In genomic region chr11:106194155-106194541, GRCm38 (mm10) we compare ENCODE assay signal across 8 mouse cellular contexts. TPM values are rescaled to one million over a fixed set of nuclear protein-coding genes. Genes with fewer than 3 reads are reported as not detected.
DNase-seq lines count a peak whose midpoint lies in the region; ATAC-seq and TF ChIP-seq lines count a peak whose summit lies in the region.

No protein-coding gene starts in this region.

- DNase-seq in kidney, postnatal 0 days (ENCODE audit: low spot score), result no peak
- DNase-seq in kidney, adult 8-10 months, result no peak
- no peak for DNase-seq in embryonic facial prominence, embryonic 11.5 days (ENCODE audit: low spot score)
- DNase-seq in intestine, embryonic 14.5 days (ENCODE audit: low spot score), result no peak
- DNase-seq in layer of hippocampus, postnatal 14 days (ENCODE audit: low spot score in 2 of 2), result no peak
- no peak for DNase-seq in adrenal gland, postnatal 25 days

- TF ChIP-seq CTCF in kidney, postnatal 0 days (IDR thresholded peaks at IDR 0.05; ENCODE audit: low read depth), result no peak

- WGBS in kidney, postnatal 0 days, result 24% methylated on average over 3 of the region's 3 CpGs
- 38% methylated on average over 3 of the region's 3 CpGs for WGBS in embryonic facial prominence, embryonic 11.5 days
- 40% methylated on average over 3 of the region's 3 CpGs for WGBS in intestine, embryonic 14.5 days

- H3ac ChIP-seq in myocyte (ENCODE audit: control insufficient read depth, insufficient read length), result peak overlapping the region; percentile 26

- H3K27me3 ChIP-seq in kidney, postnatal 0 days (ENCODE audit: insufficient read depth, low read length), result no peaks in the 10 kb centered on the region
- no peaks in the 10 kb centered on the region for H3K27me3 ChIP-seq in embryonic facial prominence, embryonic 11.5 days (ENCODE audit: control insufficient read depth, insufficient read depth, low read length)
- H3K27me3 ChIP-seq in intestine, embryonic 14.5 days (replicated peaks; ENCODE audit: control insufficient read depth, insufficient read depth, low read length), result no peaks in the 10 kb centered on the region
- no peaks in the 10 kb centered on the region for H3K27me3 ChIP-seq in myocyte (ENCODE audit: control insufficient read depth, insufficient read depth, insufficient read length)

- 0 out of 2 replicates have a peak, but pooled peaks cover 10% of the 10 kb centered on the region for H3K36me3 ChIP-seq in kidney, postnatal 0 days (ENCODE audit: insufficient read depth, low read length)
- H3K36me3 ChIP-seq in embryonic facial prominence, embryonic 11.5 days (replicated peaks; ENCODE audit: control insufficient read depth, insufficient read depth, low read depth, low read length), result no peaks in the 10 kb centered on the region
- H3K36me3 ChIP-seq in intestine, embryonic 14.5 days (ENCODE audit: control insufficient read depth, insufficient read depth, low read length), result peaks cover 26% of the 10 kb centered on the region
- peaks cover 32% of the 10 kb centered on the region for H3K36me3 ChIP-seq in myocyte (ENCODE audit: control insufficient read depth, insufficient read depth)

- no peaks in the 10 kb centered on the region for H3K9me3 ChIP-seq in kidney, postnatal 0 days (replicated peaks; ENCODE audit: low read length)
- H3K9me3 ChIP-seq in embryonic facial prominence, embryonic 11.5 days (replicated peaks; ENCODE audit: control insufficient read depth, low read length), result no peaks in the 10 kb centered on the region
- H3K9me3 ChIP-seq in intestine, embryonic 14.5 days (ENCODE audit: control insufficient read depth, low read length), result no peaks in the 10 kb centered on the region

- peaks cover 10% of the 10 kb centered on the region for H3K79me2 ChIP-seq in myocyte (ENCODE audit: control insufficient read depth, insufficient read depth)

- H3K4me1 ChIP-seq in kidney, postnatal 0 days (replicated peaks; ENCODE audit: insufficient read depth, low read length), result no peaks in the 10 kb centered on the region; the same call in 1 of the 2 replicates
- no peaks in the 10 kb centered on the region for H3K4me1 ChIP-seq in embryonic facial prominence, embryonic 11.5 days (ENCODE audit: control insufficient read depth, insufficient read depth, low read length)
- H3K4me1 ChIP-seq in intestine, embryonic 14.5 days (replicated peaks; ENCODE audit: control insufficient read depth, insufficient read depth, low read length), result peaks cover 5% of the 10 kb centered on the region

- peak overlapping the region; percentile 80 for H3K4me2 ChIP-seq in kidney, postnatal 0 days (ENCODE audit: low read length)
- peak overlapping the region; percentile 26 for H3K4me2 ChIP-seq in embryonic facial prominence, embryonic 11.5 days (ENCODE audit: low read depth, low read length)
- peak overlapping the region; percentile 61 for H3K4me2 ChIP-seq in intestine, embryonic 14.5 days (ENCODE audit: low read length)
- H3K4me2 ChIP-seq in myocyte (ENCODE audit: low read depth), result peak overlapping the region; percentile 86

- H3K4me3 ChIP-seq in kidney, postnatal 0 days (replicated peaks; ENCODE audit: low read depth, low read length), result peak overlapping the region; percentile 66
- H3K4me3 ChIP-seq in embryonic facial prominence, embryonic 11.5 days (ENCODE audit: low read depth, low read length), result peak overlapping the region; percentile 59
- H3K4me3 ChIP-seq in intestine, embryonic 14.5 days (ENCODE audit: low read depth, low read length), result peak overlapping the region; percentile 78
- H3K4me3 ChIP-seq in myocyte, result peak overlapping the region; percentile 67

- peak overlapping the region; percentile 88 for H3K27ac ChIP-seq in kidney, postnatal 0 days
- no peak overlapping the region for H3K27ac ChIP-seq in embryonic facial prominence, embryonic 11.5 days (replicated peaks; ENCODE audit: low read depth, low read length)
- H3K27ac ChIP-seq in intestine, embryonic 14.5 days (ENCODE audit: low read depth), result peak overlapping the region; percentile 81

- peak overlapping the region; percentile 49 for H3K9ac ChIP-seq in kidney, postnatal 0 days (ENCODE audit: low read depth, low read length)
- peak overlapping the region; percentile 57 for H3K9ac ChIP-seq in embryonic facial prominence, embryonic 11.5 days (replicated peaks; ENCODE audit: low read length)
- H3K9ac ChIP-seq in intestine, embryonic 14.5 days (ENCODE audit: low read length), result peak overlapping the region; percentile 43

- TF ChIP-seq POLR2A in myocyte (IDR thresholded peaks at IDR 0.05; ENCODE audit: insufficient read length, low read depth), result no peak

- ATAC-seq in kidney, postnatal 0 days (replicated peaks; ENCODE audit: low FRiP score, low read depth), result no peak
- no peak for ATAC-seq in embryonic facial prominence, embryonic 11.5 days (replicated peaks; ENCODE audit: insufficient number of reproducible peaks, low FRiP score, low TSS enrichment, low read depth)
- no peak for ATAC-seq in intestine, embryonic 14.5 days (replicated peaks; ENCODE audit: low FRiP score, low TSS enrichment, low read depth)
- no peak for ATAC-seq in granulocyte monocyte progenitor cell, adult 5-6 weeks (replicated peaks; ENCODE audit: poor library complexity, severe bottlenecking)

TF ChIP-seq in myocyte, 11 proteins besides CTCF, POLR2A, EP300 and RAD21:
- TF ChIP-seq CEBPB (IDR thresholded peaks at IDR 0.05; ENCODE audit: insufficient read depth, poor library complexity, severe bottlenecking) (no peak), SRF (IDR thresholded peaks at IDR 0.05; ENCODE audit: control insufficient read depth, insufficient read length, low read depth) (no peak), USF1 (IDR thresholded peaks at IDR 0.05; ENCODE audit: low read depth) (no peak), MYOG (IDR thresholded peaks at IDR 0.05; ENCODE audit: control insufficient read depth in 1 of 3, insufficient read depth in 1 of 3, insufficient read length in 2 of 3, low read depth in 2 of 3) (no peak), MAX (IDR thresholded peaks at IDR 0.05; ENCODE audit: low read depth) (no peak)
TF ChIP-seq in myocyte: peak in this region for 0.

RNA-seq across cellular contexts. Expression of gene Strada, which starts 7.8 kb away (rescaled TPM):
- 19.9 and 21.6 TPM in 2 replicates for polyA plus RNA-seq in kidney, postnatal 0 days (2015; fragmentation: Nextera tagmentation; extraction: Ambion mirVana)
- polyA plus RNA-seq in embryonic facial prominence, embryonic 11.5 days (2014; fragmentation: Nextera tagmentation; extraction: Ambion mirVana), result 33.4 and 35.8 TPM in 2 replicates
- 20.6 and 25.1 TPM in 2 replicates for polyA plus RNA-seq in intestine, embryonic 14.5 days (2014; fragmentation: Nextera tagmentation; extraction: Ambion mirVana)
- 25.9 TPM for polyA plus RNA-seq in myocyte (2012; fragmentation: generic; extraction: Trizol)
- 10 to 100 TPM; 28.7 to 34.2 TPM for total RNA-seq in layer of hippocampus, postnatal 14 days (2021)
- total RNA-seq in adrenal gland, postnatal 25 days (2021), result 9.8 and 19.1 TPM in 2 replicates
- total RNA-seq in granulocyte monocyte progenitor cell, adult 5-6 weeks (2014; fragmentation: Nextera tagmentation), result 40.5 and 42.3 TPM in 2 replicates
- total RNA-seq in granulocyte monocyte progenitor cell, adult 5-6 weeks (2017), result 22.2 TPM in 2 replicates

RNA-seq across cellular contexts. Expression of gene Ccdc47, which starts 22.0 kb away (rescaled TPM):
- 81.1 and 88.0 TPM in 2 replicates for polyA plus RNA-seq in kidney, postnatal 0 days (2015; fragmentation: Nextera tagmentation; extraction: Ambion mirVana)
- polyA plus RNA-seq in embryonic facial prominence, embryonic 11.5 days (2014; fragmentation: Nextera tagmentation; extraction: Ambion mirVana), result 65.3 and 70.5 TPM in 2 replicates
- polyA plus RNA-seq in intestine, embryonic 14.5 days (2014; fragmentation: Nextera tagmentation; extraction: Ambion mirVana), result 64.4 and 76.1 TPM in 2 replicates
- 31.6 TPM for polyA plus RNA-seq in myocyte (2012; fragmentation: generic; extraction: Trizol)
- total RNA-seq in layer of hippocampus, postnatal 14 days (2021), result 10 to 100 TPM; 94.8 to 96.3 TPM
- total RNA-seq in adrenal gland, postnatal 25 days (2021), result 122 and 172 TPM in 2 replicates
- total RNA-seq in granulocyte monocyte progenitor cell, adult 5-6 weeks (2014; fragmentation: Nextera tagmentation), result 30.2 and 56.2 TPM in 2 replicates
- total RNA-seq in granulocyte monocyte progenitor cell, adult 5-6 weeks (2017), result 175 and 181 TPM in 2 replicates

RNA-seq across cellular contexts. Expression of gene Ddx42, which starts 22.6 kb away (rescaled TPM):
- 48.6 and 52.1 TPM in 2 replicates for polyA plus RNA-seq in kidney, postnatal 0 days (2015; fragmentation: Nextera tagmentation; extraction: Ambion mirVana)
- polyA plus RNA-seq in embryonic facial prominence, embryonic 11.5 days (2014; fragmentation: Nextera tagmentation; extraction: Ambion mirVana), result 95.4 and 102 TPM in 2 replicates
- polyA plus RNA-seq in intestine, embryonic 14.5 days (2014; fragmentation: Nextera tagmentation; extraction: Ambion mirVana), result 66.5 and 80.8 TPM in 2 replicates
- 22.0 TPM for polyA plus RNA-seq in myocyte (2012; fragmentation: generic; extraction: Trizol)
- 10 to 100 TPM; 67.4 to 67.8 TPM for total RNA-seq in layer of hippocampus, postnatal 14 days (2021)
- 57.1 and 64.5 TPM in 2 replicates for total RNA-seq in adrenal gland, postnatal 25 days (2021)
- total RNA-seq in granulocyte monocyte progenitor cell, adult 5-6 weeks (2014; fragmentation: Nextera tagmentation), result 51.1 and 55.5 TPM in 2 replicates
- total RNA-seq in granulocyte monocyte progenitor cell, adult 5-6 weeks (2017), result 86.8 and 87.9 TPM in 2 replicates

RNA-seq across cellular contexts. Expression of gene Limd2, which starts 33.5 kb away (rescaled TPM):
- polyA plus RNA-seq in kidney, postnatal 0 days (2015; fragmentation: Nextera tagmentation; extraction: Ambion mirVana), result 132 and 140 TPM in 2 replicates
- polyA plus RNA-seq in embryonic facial prominence, embryonic 11.5 days (2014; fragmentation: Nextera tagmentation; extraction: Ambion mirVana), result 431 and 442 TPM in 2 replicates
- polyA plus RNA-seq in intestine, embryonic 14.5 days (2014; fragmentation: Nextera tagmentation; extraction: Ambion mirVana), result 129 and 153 TPM in 2 replicates
- polyA plus RNA-seq in myocyte (2012; fragmentation: generic; extraction: Trizol), result 36.4 TPM
- total RNA-seq in layer of hippocampus, postnatal 14 days (2021), result 100 to 1,000 TPM; 139 to 142 TPM
- 10.6 and 16.4 TPM in 2 replicates for total RNA-seq in adrenal gland, postnatal 25 days (2021)
- 196 and 197 TPM in 2 replicates for total RNA-seq in granulocyte monocyte progenitor cell, adult 5-6 weeks (2014; fragmentation: Nextera tagmentation)
- total RNA-seq in granulocyte monocyte progenitor cell, adult 5-6 weeks (2017), result 38.1 and 43.1 TPM in 2 replicates

RNA-seq across cellular contexts. Expression of gene Gm10840, which starts 33.5 kb away (rescaled TPM):
- polyA plus RNA-seq in kidney, postnatal 0 days (2015; fragmentation: Nextera tagmentation; extraction: Ambion mirVana), result not detected in 2 replicates
- 0.92 TPM in 1 of 2 replicates, not detected in the other for polyA plus RNA-seq in embryonic facial prominence, embryonic 11.5 days (2014; fragmentation: Nextera tagmentation; extraction: Ambion mirVana)
- polyA plus RNA-seq in intestine, embryonic 14.5 days (2014; fragmentation: Nextera tagmentation; extraction: Ambion mirVana), result not detected in 2 replicates
- polyA plus RNA-seq in myocyte (2012; fragmentation: generic; extraction: Trizol), result not detected
- not detected for total RNA-seq in layer of hippocampus, postnatal 14 days (2021)
- not detected in 2 replicates for total RNA-seq in adrenal gland, postnatal 25 days (2021)
- not detected in 2 replicates for total RNA-seq in granulocyte monocyte progenitor cell, adult 5-6 weeks (2014; fragmentation: Nextera tagmentation)
- not detected in 2 replicates for total RNA-seq in granulocyte monocyte progenitor cell, adult 5-6 weeks (2017)

Comparison
In these comparisons a context has a peak if more than half of its experiments do, and no peak if none do; other contexts are left out.
1. H3K4me2 ChIP-seq: peak in every context shown above with its lines; median percentile 86 in myocyte; 80 in kidney, postnatal 0 days; 61 in intestine, embryonic 14.5 days; 26 in embryonic facial prominence, embryonic 11.5 days.